ENCODE assay signal across 9 mouse cellular contexts in genomic region chr1:190172979-190173461, GRCm38 (mm10). TPM values are rescaled to one million over a fixed set of nuclear protein-coding genes. Genes with fewer than 3 reads are reported as not detected.
DNase-seq lines count a peak whose midpoint lies in the region; ATAC-seq lines count a peak whose summit lies in the region.
"Had no signal": no experiment of that assay in that cellular context is flagged by ENCODE, and none has a peak within 500 bp of the region (broad histone marks: within the 10 kb centered on the region; RNA-seq: fewer than 3 reads in every experiment).

No protein-coding gene starts in this region.

- H3K27ac ChIP-seq in kidney, embryonic 15.5 days, result no peak overlapping the region
- no peak overlapping the region for H3K27ac ChIP-seq in forebrain, embryonic 11.5 days (ENCODE audit: low read depth, low read length)
- H3K27ac ChIP-seq in limb, embryonic 11.5 days (replicated peaks; ENCODE audit: low read depth, low read length), result no peak overlapping the region
- no peak overlapping the region for H3K27ac ChIP-seq in neural tube, embryonic 14.5 days (ENCODE audit: low read depth, low read length)

- peaks cover 65% of the 10 kb centered on the region for H3K4me1 ChIP-seq in kidney, embryonic 15.5 days
- peaks cover 16% of the 10 kb centered on the region for H3K4me1 ChIP-seq in forebrain, embryonic 11.5 days (replicated peaks; ENCODE audit: control insufficient read depth, insufficient read depth, low read length)
- H3K4me1 ChIP-seq in limb, embryonic 11.5 days (ENCODE audit: control insufficient read depth, insufficient read depth, low read length), result peaks cover 34% of the 10 kb centered on the region
- H3K4me1 ChIP-seq in neural tube, embryonic 14.5 days (ENCODE audit: control insufficient read depth, insufficient read depth, low read length), result peaks cover 25% of the 10 kb centered on the region

- peaks cover 89% of the 10 kb centered on the region for H3K27me3 ChIP-seq in kidney, embryonic 15.5 days
- H3K27me3 ChIP-seq in forebrain, embryonic 11.5 days (ENCODE audit: control insufficient read depth, insufficient read depth, low read length), result peaks cover 39% of the 10 kb centered on the region
- H3K27me3 ChIP-seq in limb, embryonic 11.5 days (ENCODE audit: control insufficient read depth, insufficient read depth, low read length), result peaks cover 58% of the 10 kb centered on the region
- 0 out of 2 replicates have a peak, but pooled peaks cover 6% of the 10 kb centered on the region for H3K27me3 ChIP-seq in neural tube, embryonic 14.5 days (ENCODE audit: control insufficient read depth, insufficient read depth, low read length)

- 1% methylated on average over 24 of the region's 24 CpGs for WGBS in kidney, embryonic 15.5 days
- WGBS in forebrain, embryonic 11.5 days, result under 1% methylated on average over 24 of the region's 24 CpGs
- under 1% methylated on average over 24 of the region's 24 CpGs for WGBS in limb, embryonic 11.5 days
- 2% methylated on average over 24 of the region's 24 CpGs for WGBS in neural tube, embryonic 14.5 days

- H3K9ac ChIP-seq in kidney, embryonic 15.5 days, result no peak overlapping the region
- no peak overlapping the region for H3K9ac ChIP-seq in forebrain, embryonic 11.5 days (ENCODE audit: low read length)
- no peak overlapping the region for H3K9ac ChIP-seq in limb, embryonic 11.5 days (ENCODE audit: low read length)
- no peak overlapping the region for H3K9ac ChIP-seq in neural tube, embryonic 14.5 days (replicated peaks; ENCODE audit: low read depth, low read length)

- no peaks in the 10 kb centered on the region for H3K36me3 ChIP-seq in kidney, embryonic 15.5 days
- no peaks in the 10 kb centered on the region for H3K36me3 ChIP-seq in forebrain, embryonic 11.5 days (ENCODE audit: control insufficient read depth, insufficient read depth, low read length)
- H3K36me3 ChIP-seq in limb, embryonic 11.5 days (ENCODE audit: control insufficient read depth, insufficient read depth, low read length), result no peaks in the 10 kb centered on the region
- no peaks in the 10 kb centered on the region for H3K36me3 ChIP-seq in neural tube, embryonic 14.5 days (ENCODE audit: control insufficient read depth, insufficient read depth, low read length)

- no peak for ATAC-seq in kidney, embryonic 15.5 days (replicated peaks; ENCODE audit: low FRiP score)
- no peak for ATAC-seq in forebrain, embryonic 11.5 days (replicated peaks; ENCODE audit: low FRiP score)
- ATAC-seq in limb, embryonic 11.5 days (ENCODE audit: insufficient number of reproducible peaks, low FRiP score, low TSS enrichment, low read depth), result no peak
- ATAC-seq in neural tube, embryonic 14.5 days (ENCODE audit: low read depth), result no peak
- ATAC-seq: Patski had no signal

- H3K4me2 ChIP-seq in kidney, embryonic 15.5 days, result peak overlapping the region; percentile 43
- peak overlapping the region; percentile 26; the same call in 1 of the 2 replicates for H3K4me2 ChIP-seq in forebrain, embryonic 11.5 days (ENCODE audit: low read depth, low read length, severe bottlenecking)
- peak overlapping the region; percentile 35 for H3K4me2 ChIP-seq in limb, embryonic 11.5 days (ENCODE audit: low read depth, severe bottlenecking)
- H3K4me2 ChIP-seq in neural tube, embryonic 14.5 days (ENCODE audit: low read depth, low read length), result peak overlapping the region; percentile 35

- no peak for DNase-seq in kidney, postnatal 25 days
- peak; percentile 68 for DNase-seq in forebrain, embryonic 11.5 days (ENCODE audit: low spot score)
- peak; percentile 70 for DNase-seq in limb, embryonic 11.5 days (ENCODE audit: low spot score)
- no peak for DNase-seq in left cerebral cortex, adult 18-20 months (ENCODE audit: low spot score in 2 of 2)
- DNase-seq in ovary, postnatal 14 days (ENCODE audit: low spot score), result no peak
- no peak for DNase-seq in frontal cortex, postnatal 25 days (ENCODE audit: low spot score in 2 of 2)

- no peaks in the 10 kb centered on the region for H3K9me3 ChIP-seq in kidney, embryonic 15.5 days (replicated peaks)
- H3K9me3 ChIP-seq in forebrain, embryonic 11.5 days (ENCODE audit: control insufficient read depth, low read length), result no peaks in the 10 kb centered on the region
- no peaks in the 10 kb centered on the region for H3K9me3 ChIP-seq in limb, embryonic 11.5 days (ENCODE audit: control insufficient read depth, low read length)
- no peaks in the 10 kb centered on the region for H3K9me3 ChIP-seq in neural tube, embryonic 14.5 days (ENCODE audit: control insufficient read depth, low read length)

- H3K4me3 ChIP-seq in kidney, embryonic 15.5 days (replicated peaks), result peak overlapping the region; percentile 19
- H3K4me3 ChIP-seq in forebrain, embryonic 11.5 days (ENCODE audit: low read depth, low read length), result no peak overlapping the region
- no peak overlapping the region for H3K4me3 ChIP-seq in limb, embryonic 11.5 days (ENCODE audit: low read depth, low read length)
- no peak overlapping the region for H3K4me3 ChIP-seq in neural tube, embryonic 14.5 days (ENCODE audit: low read depth, low read length)

RNA-seq across cellular contexts. Expression of gene Prox1, which starts 2.5 kb away (rescaled TPM):
- polyA plus RNA-seq in kidney, embryonic 15.5 days (2015; fragmentation: Nextera tagmentation; extraction: Ambion mirVana), result 1.3 and 1.8 TPM in 2 replicates
- 7.6 and 8.5 TPM in 2 replicates for polyA plus RNA-seq in forebrain, embryonic 11.5 days (2014; fragmentation: Nextera tagmentation; extraction: Ambion mirVana)
- 1.1 and 1.2 TPM in 2 replicates for polyA plus RNA-seq in limb, embryonic 11.5 days (2014; fragmentation: Nextera tagmentation; extraction: Ambion mirVana)
- 15.9 and 17.8 TPM in 2 replicates for polyA plus RNA-seq in neural tube, embryonic 14.5 days (2014; fragmentation: Nextera tagmentation; extraction: Ambion mirVana)
- 1 to 10 TPM; 8.5 to 9.0 TPM for total RNA-seq in left cerebral cortex, adult 18-20 months (2021)

Comparison
In these comparisons a context has a peak if more than half of its experiments do, and no peak if none do; other contexts are left out.
1. DNase-seq: peak in forebrain, embryonic 11.5 days (single experiment) and limb, embryonic 11.5 days (single experiment); none in kidney, postnatal 25 days (0 of 2), left cerebral cortex, adult 18-20 months (0 of 2), ovary, postnatal 14 days (single experiment) and frontal cortex, postnatal 25 days (0 of 2).
2. Peak in every context shown above with its lines, with median percentiles within 50 percentile points of each other: H3K4me2 ChIP-seq.